Comparison of ENCODE assay signal across 9 mouse cellular contexts in the genomic region with DNA sequence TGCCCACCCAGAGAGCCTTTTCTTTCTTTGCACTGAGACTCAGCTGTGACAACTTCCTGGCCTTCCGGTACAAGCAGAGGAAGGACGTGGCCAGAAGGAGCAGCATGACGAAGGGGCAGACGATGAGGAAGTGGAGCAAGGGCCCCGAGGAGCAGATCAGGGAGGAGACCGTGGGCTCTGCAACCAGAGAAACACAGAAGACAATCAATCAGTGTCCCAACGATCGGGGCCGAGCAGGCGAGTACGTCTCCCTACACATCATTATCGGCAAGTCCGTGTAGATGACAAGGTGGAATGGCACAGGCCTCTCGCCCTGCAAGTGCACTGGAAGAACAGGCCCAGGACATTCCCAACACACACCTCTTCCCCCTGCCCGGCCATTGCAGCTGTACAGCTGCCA. TPM values are rescaled to one million over a fixed set of nuclear protein-coding genes. Genes with fewer than 3 reads are reported as not detected.
DNase-seq lines count a peak whose midpoint lies in the region; ATAC-seq and TF ChIP-seq lines count a peak whose summit lies in the region.
"Had no signal": no experiment of that assay in that cellular context is flagged by ENCODE, and none has a peak within 500 bp of the region (broad histone marks: within the 10 kb centered on the region; RNA-seq: fewer than 3 reads in every experiment).

No protein-coding gene starts in this region.

- peaks cover 4% of the 10 kb centered on the region for H3K4me1 ChIP-seq in bone marrow, adult 2 months (ENCODE audit: control insufficient read depth, insufficient read depth, low read length)
- H3K4me1 ChIP-seq in megakaryocyte, embryonic 14.5 days: peaks cover 45% of the 10 kb centered on the region
- peaks cover 24% of the 10 kb centered on the region for H3K4me1 ChIP-seq in hindbrain, embryonic 12.5 days

- no peaks in the 10 kb centered on the region for H3K36me3 ChIP-seq in megakaryocyte, embryonic 14.5 days (replicated peaks; ENCODE audit: low read length)
- no peaks in the 10 kb centered on the region for H3K36me3 ChIP-seq in hindbrain, embryonic 12.5 days
- H3K36me3 ChIP-seq: stomach, embryonic 15.5 days had no signal

- H3K27me3 ChIP-seq in megakaryocyte, embryonic 14.5 days (replicated peaks): peaks cover 2% of the 10 kb centered on the region
- H3K27me3 ChIP-seq in hindbrain, embryonic 12.5 days: no peaks in the 10 kb centered on the region
- H3K27me3 ChIP-seq: stomach, embryonic 15.5 days had no signal

- 13% methylated on average over 15 of the region's 15 CpGs for WGBS in bone marrow, adult 2 months
- 61% methylated on average over 15 of the region's 15 CpGs for WGBS in hindbrain, embryonic 12.5 days

- H3K4me3 ChIP-seq in gastrocnemius, adult 2 months: 0 out of 2 replicates have a peak overlapping the region, but pooled peaks have one; percentile 29
- H3K4me3 ChIP-seq in bone marrow, adult 2 months (replicated peaks; ENCODE audit: control insufficient read depth, low read depth, low read length): peak overlapping the region; percentile 49
- H3K4me3 ChIP-seq in megakaryocyte, embryonic 14.5 days (replicated peaks): peak overlapping the region; percentile 83
- no peak overlapping the region for H3K4me3 ChIP-seq in hindbrain, embryonic 12.5 days
- H3K4me3 ChIP-seq: stomach, embryonic 15.5 days had no signal

- TF ChIP-seq CTCF in gastrocnemius, adult 2 months (IDR thresholded peaks at IDR 0.05): no peak
- no peak for TF ChIP-seq CTCF in bone marrow, adult 2 months (IDR thresholded peaks at IDR 0.05; ENCODE audit: control insufficient read depth, insufficient read depth, low read length)

- no peaks in the 10 kb centered on the region for H3K9me3 ChIP-seq in megakaryocyte, embryonic 14.5 days
- H3K9me3 ChIP-seq in hindbrain, embryonic 12.5 days (replicated peaks): no peaks in the 10 kb centered on the region
- H3K9me3 ChIP-seq: stomach, embryonic 15.5 days had no signal

- intact Hi-C loops in gastrocnemius, adult 2 months (cut with DNase I): no loop called here

- no peak for DNase-seq in gastrocnemius, adult 2 months
- no peak for DNase-seq in gastrocnemius, postnatal 25 days
- DNase-seq in kidney, adult 9 months: peak; percentile 10
- DNase-seq in urinary bladder, adult 18-20 months (ENCODE audit: low spot score in 2 of 2): no peak
- DNase-seq in neural tube, embryonic 10.5 days (ENCODE audit: extremely low spot score, low spot score): no peak

- H3K9ac ChIP-seq in hindbrain, embryonic 12.5 days: no peak overlapping the region
- H3K9ac ChIP-seq: stomach, embryonic 15.5 days had no signal

- H3K27ac ChIP-seq in gastrocnemius, adult 2 months: peak overlapping the region; percentile 61
- peak overlapping the region; percentile 38 for H3K27ac ChIP-seq in bone marrow, adult 2 months (ENCODE audit: control insufficient read depth, insufficient read depth, low read depth, low read length, poor library complexity)
- no peak overlapping the region for H3K27ac ChIP-seq in hindbrain, embryonic 12.5 days
- H3K27ac ChIP-seq: stomach, embryonic 15.5 days had no signal

- no peak for ATAC-seq in hindbrain, embryonic 12.5 days (ENCODE audit: low FRiP score)

- no peak overlapping the region for H3K4me2 ChIP-seq in hindbrain, embryonic 12.5 days (replicated peaks)
- H3K4me2 ChIP-seq: stomach, embryonic 15.5 days had no signal

- no peak for TF ChIP-seq POLR2A in bone marrow, adult 2 months (IDR thresholded peaks at IDR 0.05; ENCODE audit: borderline replicate concordance, control insufficient read depth, low read depth, low read length)

RNA-seq across cellular contexts. Expression of gene Ttf2, which starts 24.3 kb away (rescaled TPM):
- 1 to 10 TPM; 2.5 to 3.1 TPM for total RNA-seq in gastrocnemius, adult 2 months (2021)
- total RNA-seq in gastrocnemius, postnatal 25 days (2021): 1 to 10 TPM; 3.8 to 4.8 TPM
- polyA plus RNA-seq in bone marrow, adult 2 months (2011; ENCODE audit: insufficient read depth, insufficient read length, low replicate concordance, missing spikeins): 10.1 and 14.0 TPM in 2 replicates
- polyA plus RNA-seq in megakaryocyte, embryonic 14.5 days (2012; ENCODE audit: insufficient read depth, low replicate concordance): 0.40 and 0.71 TPM in 2 replicates
- 15.8 and 16.5 TPM in 2 replicates for polyA plus RNA-seq in hindbrain, embryonic 12.5 days (2016; fragmentation: Nextera tagmentation; extraction: Ambion mirVana)

RNA-seq across cellular contexts. Expression of gene Cd101, which starts 35.6 kb away (rescaled TPM):
- under 1 TPM; 0.06 to 0.13 TPM for total RNA-seq in gastrocnemius, adult 2 months (2021)
- under 1 TPM; 0.13 to 0.20 TPM for total RNA-seq in gastrocnemius, postnatal 25 days (2021)
- 2.6 and 7.8 TPM in 2 replicates for polyA plus RNA-seq in bone marrow, adult 2 months (2011; ENCODE audit: insufficient read depth, insufficient read length, low replicate concordance, missing spikeins)
- polyA plus RNA-seq in megakaryocyte, embryonic 14.5 days (2012; ENCODE audit: insufficient read depth, low replicate concordance): 0.06 TPM in 1 of 2 replicates, not detected in the other
- polyA plus RNA-seq in hindbrain, embryonic 12.5 days (2016; fragmentation: Nextera tagmentation; extraction: Ambion mirVana): not detected in 2 replicates
